Mouse (Mus musculus): ENCODE results near the gene Hist1h2ad.

- no peak for TF ChIP-seq GATA1 (IDR thresholded peaks at IDR 0.05; ENCODE audit: borderline replicate concordance, low read length)
- TF ChIP-seq FLI1 (IDR thresholded peaks at IDR 0.05; ENCODE audit: low read length), result no peak
These were observed 21.6 kb downstream of the Hist1h2ad start for GRCm38 (mm10) chr13:23595622-23596372.

Data from megakaryocyte, embryonic 14.5 days (primary cell).